In genomic region chr4:12571881-12572280, GRCm38 (mm10) we compare ENCODE assay signal across 11 mouse cellular contexts.
A peak's percentile ranks its signal among the peaks of the same experiment; 100 is the strongest.
DNase-seq lines count a peak whose midpoint lies in the region; ATAC-seq and TF ChIP-seq lines count a peak whose summit lies in the region.
"Had no signal": no experiment of that assay in that cellular context is flagged by ENCODE, and none has a peak within 500 bp of the region (broad histone marks: within the 10 kb centered on the region; RNA-seq: fewer than 3 reads in every experiment).

No protein-coding gene starts in this region.

- ATAC-seq in stomach, postnatal 0 days (ENCODE audit: low FRiP score, low TSS enrichment), result no peak
- ATAC-seq in erythroid progenitor cell, adult 5-6 weeks (replicated peaks; ENCODE audit: low FRiP score, poor library complexity, severe bottlenecking), result no peak
- ATAC-seq: midbrain, embryonic 15.5 days had no signal

- no peak overlapping the region for H3K4me2 ChIP-seq in stomach, postnatal 0 days (replicated peaks; ENCODE audit: low read depth)
- H3K4me2 ChIP-seq: embryonic facial prominence, embryonic 13.5 days; midbrain, embryonic 15.5 days had no signal

- no peaks in the 10 kb centered on the region for H3K27me3 ChIP-seq in thymus, adult 2 months (ENCODE audit: control insufficient read depth, insufficient read depth, low read length)
- no peaks in the 10 kb centered on the region for H3K27me3 ChIP-seq in stomach, postnatal 0 days (ENCODE audit: control insufficient read depth, insufficient read depth, low read length)
- H3K27me3 ChIP-seq: embryonic facial prominence, embryonic 13.5 days; midbrain, embryonic 15.5 days had no signal

- DNase-seq in heart, postnatal 14 days, result peak; percentile 3 to 26
- DNase-seq in heart, postnatal 25 days (ENCODE audit: low spot score), result no peak
- peak; percentile 13 for DNase-seq in thymus, postnatal 4 days
- no peak for DNase-seq in thymus, adult 2 months
- DNase-seq in c-Kit-positive CD71-positive TER-119-positive erythroid progenitor cells, embryonic 14.5 days (ENCODE audit: low spot score), result peak; percentile 7
- peak; percentile 37 for DNase-seq in stomach, postnatal 0 days (ENCODE audit: low spot score)
- no peak for DNase-seq in right cerebral cortex, postnatal 36 days (ENCODE audit: low spot score in 2 of 2)

- no peak for TF ChIP-seq POLR2A in thymus, adult 2 months (IDR thresholded peaks at IDR 0.05; ENCODE audit: control insufficient read depth, extremely low read depth, insufficient read depth, low read length, poor library complexity)

- intact Hi-C loops in heart, postnatal 14 days (cut with DNase I), result no loop called here
- intact Hi-C loops in heart, postnatal 25 days (cut with DNase I), result no loop called here

- H3K36me3 ChIP-seq in thymus, adult 2 months (ENCODE audit: control insufficient read depth, insufficient read depth, low read length), result no peaks in the 10 kb centered on the region
- H3K36me3 ChIP-seq in stomach, postnatal 0 days (ENCODE audit: control insufficient read depth, insufficient read depth, low read length), result no peaks in the 10 kb centered on the region
- H3K36me3 ChIP-seq: embryonic facial prominence, embryonic 13.5 days; heart, embryonic 10.5 days; midbrain, embryonic 15.5 days had no signal

- no peak overlapping the region for H3K4me3 ChIP-seq in thymus, adult 2 months (ENCODE audit: control insufficient read depth, insufficient read depth, low read length)
- H3K4me3 ChIP-seq in stomach, postnatal 0 days (ENCODE audit: low read depth, low read length), result no peak overlapping the region
- H3K4me3 ChIP-seq: embryonic facial prominence, embryonic 13.5 days; heart, embryonic 10.5 days; midbrain, embryonic 15.5 days had no signal

- no peaks in the 10 kb centered on the region for H3K4me1 ChIP-seq in thymus, adult 2 months (replicated peaks; ENCODE audit: control insufficient read depth, insufficient read depth, low read length)
- H3K4me1 ChIP-seq in stomach, postnatal 0 days (replicated peaks; ENCODE audit: control insufficient read depth, insufficient read depth), result no peaks in the 10 kb centered on the region
- H3K4me1 ChIP-seq: embryonic facial prominence, embryonic 13.5 days; heart, embryonic 10.5 days; midbrain, embryonic 15.5 days had no signal

- no peak for TF ChIP-seq EP300 in stomach, postnatal 0 days (optimal IDR thresholded peaks at IDR 0.05)

- H3K9me3 ChIP-seq in stomach, postnatal 0 days (ENCODE audit: control insufficient read depth, low read length), result no peaks in the 10 kb centered on the region
- H3K9me3 ChIP-seq: embryonic facial prominence, embryonic 13.5 days; heart, embryonic 10.5 days; midbrain, embryonic 15.5 days had no signal

- no peak overlapping the region for H3K9ac ChIP-seq in stomach, postnatal 0 days (ENCODE audit: low read length)
- H3K9ac ChIP-seq: embryonic facial prominence, embryonic 13.5 days; midbrain, embryonic 15.5 days had no signal

- no peak for TF ChIP-seq CTCF in thymus, adult 2 months (IDR thresholded peaks at IDR 0.05; ENCODE audit: borderline replicate concordance, control insufficient read depth, extremely low read depth, insufficient read depth, low read length, poor library complexity)
- peak; percentile 68 for TF ChIP-seq CTCF in stomach, postnatal 0 days (IDR thresholded peaks at IDR 0.05; ENCODE audit: low read depth)

- no peak overlapping the region for H3K27ac ChIP-seq in thymus, adult 2 months (ENCODE audit: control insufficient read depth, insufficient read depth, low read length)
- no peak overlapping the region for H3K27ac ChIP-seq in stomach, postnatal 0 days (replicated peaks)
- H3K27ac ChIP-seq: embryonic facial prominence, embryonic 13.5 days; heart, embryonic 10.5 days; midbrain, embryonic 15.5 days had no signal

Comparison
In these comparisons a context has a peak if more than half of its experiments do, and no peak if none do; other contexts are left out.
1. DNase-seq: peak in heart, postnatal 14 days (2 of 2), thymus, postnatal 4 days (single experiment), c-Kit-positive CD71-positive TER-119-positive erythroid progenitor cells, embryonic 14.5 days (single experiment) and stomach, postnatal 0 days (single experiment); none in heart, postnatal 25 days (single experiment), thymus, adult 2 months (single experiment) and right cerebral cortex, postnatal 36 days (0 of 2).